Mouse (Mus musculus): ENCODE data around the gene Msmo1. TPM values are rescaled to one million over a fixed set of nuclear protein-coding genes. Genes with fewer than 3 reads are reported as not detected.

The Msmo1 gene
- polyA plus RNA-seq, 1 experiment from 2014 or later, result 91.2 TPM

DNA sequence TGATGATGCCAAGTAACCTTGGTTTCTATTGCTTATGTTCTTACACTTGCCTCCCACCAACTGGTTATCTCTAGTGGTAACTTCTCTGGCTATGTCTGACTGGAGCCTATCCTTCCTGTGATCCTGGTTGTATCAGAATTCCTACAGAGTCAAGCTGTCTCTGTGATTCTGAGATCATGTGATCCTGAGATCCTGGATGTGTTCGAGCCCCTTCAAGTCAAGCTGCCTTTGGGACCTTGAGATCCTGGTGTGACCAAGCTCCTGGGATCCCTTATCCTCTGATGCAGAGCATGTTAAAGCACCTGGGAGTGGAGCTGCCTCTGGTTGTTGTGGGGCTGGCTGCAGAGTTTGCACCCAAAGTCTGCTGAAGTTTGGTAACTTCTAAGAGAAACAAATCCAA is 30.4 kb downstream of the Msmo1 start:
- ATAC-seq (replicated peaks; ENCODE audit: low FRiP score, low read depth) (no peak), DNase-seq (ENCODE audit: low spot score) (no peak)

DNA sequence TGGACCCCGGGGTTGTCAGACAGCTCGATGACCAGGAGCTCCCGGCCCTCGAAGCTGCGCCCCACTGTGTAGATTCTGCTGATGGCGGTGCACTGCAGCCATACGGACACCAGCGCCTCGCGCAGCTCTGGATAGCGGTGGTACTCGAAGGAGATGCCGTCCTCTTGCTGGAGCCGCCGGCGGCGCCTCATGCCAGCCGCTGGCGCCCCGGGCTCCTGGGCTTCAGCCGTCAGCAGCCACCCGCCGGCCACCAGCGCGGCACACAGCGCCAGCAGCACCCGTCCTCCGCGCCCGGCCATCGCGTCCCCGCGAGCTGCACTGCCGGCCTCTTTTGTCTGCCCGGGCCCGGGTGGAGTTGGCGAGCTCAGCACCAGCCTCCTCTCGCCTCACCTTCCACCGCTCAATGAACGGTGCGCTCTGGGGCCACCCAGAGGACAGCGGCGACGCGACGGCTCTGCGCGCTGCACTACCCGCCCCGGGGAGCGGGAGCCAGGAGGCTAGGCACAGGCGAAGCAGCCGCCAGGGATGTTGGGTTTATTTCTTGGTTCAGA is 40.9 kb downstream of the Msmo1 start, which contains the start of gene Cpe:
TSS of gene Cpe (minus strand) at position 404 of the 551 bp plus-strand sequence.
- under 1% methylated on average over 54 of the region's 54 CpGs for WGBS
- H3K4me3 ChIP-seq (replicated peaks; ENCODE audit: low read depth, low read length), result peak within 1 kb of the TSS; percentile 48
- 0 out of 2 replicates have a peak within 1 kb of the TSS, but pooled peaks have one; percentile 19 for H3K27ac ChIP-seq
- no peaks in the 10 kb centered on the region for H3K27me3 ChIP-seq (ENCODE audit: insufficient read depth, low read length)
- ATAC-seq (replicated peaks; ENCODE audit: low FRiP score, low read depth) (peak; percentile 98), DNase-seq (ENCODE audit: low spot score) (peak; percentile 85)
- H3K4me2 ChIP-seq (ENCODE audit: low read length), result peak within 1 kb of the TSS; percentile 70
- H3K9ac ChIP-seq (ENCODE audit: low read depth, low read length), result peak within 1 kb of the TSS; percentile 57
- peak; percentile 72 for TF ChIP-seq CTCF (IDR thresholded peaks at IDR 0.05; ENCODE audit: low read depth)
- H3K4me1 ChIP-seq (replicated peaks; ENCODE audit: insufficient read depth, low read length), result no peaks in the 10 kb centered on the region
- H3K36me3 ChIP-seq (ENCODE audit: insufficient read depth, low read length), result no peaks in the 10 kb centered on the region
- H3K9me3 ChIP-seq (replicated peaks; ENCODE audit: low read length), result no peaks in the 10 kb centered on the region

More for the DNA sequence above, 30.4 kb downstream of the Msmo1 start:
- H3K27ac ChIP-seq, result no peak overlapping the region
- H3K4me1 ChIP-seq (replicated peaks; ENCODE audit: insufficient read depth, low read length), result no peaks in the 10 kb centered on the region
- no peak overlapping the region for H3K4me3 ChIP-seq (replicated peaks; ENCODE audit: low read depth, low read length)
- H3K27me3 ChIP-seq (ENCODE audit: insufficient read depth, low read length), result no peaks in the 10 kb centered on the region
- 80% methylated on average over 1 of the region's 1 CpGs for WGBS
- H3K4me2 ChIP-seq (ENCODE audit: low read length), result no peak overlapping the region
- H3K36me3 ChIP-seq (ENCODE audit: insufficient read depth, low read length), result no peaks in the 10 kb centered on the region
- no peaks in the 10 kb centered on the region for H3K9me3 ChIP-seq (replicated peaks; ENCODE audit: low read length)
- H3K9ac ChIP-seq (ENCODE audit: low read depth, low read length), result no peak overlapping the region
- no peak for TF ChIP-seq CTCF (IDR thresholded peaks at IDR 0.05; ENCODE audit: low read depth)

DNA sequence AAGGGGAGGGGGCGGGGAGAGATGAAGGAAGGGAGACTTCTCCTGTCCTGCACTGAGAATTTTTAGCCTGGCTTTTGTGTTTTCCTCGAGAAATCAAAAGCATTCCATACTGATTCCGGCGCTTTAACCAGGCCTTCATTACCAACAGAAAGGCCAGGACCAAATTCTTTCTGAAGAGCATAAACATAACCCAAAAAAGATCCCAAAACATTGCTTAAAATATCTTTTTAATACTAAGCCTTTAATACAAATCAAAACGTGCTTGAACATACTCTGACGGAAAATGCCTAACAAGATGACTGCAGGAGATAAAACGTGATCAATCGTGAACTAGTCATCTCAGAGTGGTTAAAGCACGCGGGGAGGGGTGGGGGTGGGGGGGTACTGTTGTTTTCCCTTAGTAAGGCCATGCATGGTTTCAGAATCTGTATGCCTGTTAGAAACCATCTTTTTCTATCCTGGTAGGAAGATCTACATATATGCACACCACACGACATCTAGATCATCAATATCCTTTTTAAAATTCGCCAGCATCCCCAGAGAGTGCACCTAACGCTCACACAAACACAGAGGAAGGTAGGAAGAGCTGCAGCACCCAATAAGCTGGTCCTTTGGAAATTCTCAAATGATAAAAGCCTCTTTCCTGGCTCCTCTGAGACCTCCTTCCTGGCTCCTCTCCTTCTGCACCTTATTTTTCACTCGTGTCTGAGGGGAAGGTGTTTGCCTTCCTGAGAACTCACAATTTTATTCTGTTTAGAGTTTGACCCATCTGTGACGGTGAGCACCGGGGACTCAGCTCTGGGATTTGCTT is 41.8 kb downstream of the Msmo1 start:
- ATAC-seq (replicated peaks; ENCODE audit: low FRiP score, low read depth) (no peak), DNase-seq (ENCODE audit: low spot score) (no peak)
- Histone ChIP-seq H3K36me3 (ENCODE audit: insufficient read depth, low read length) (no peaks in the 10 kb centered on the region), H3K4me3 (replicated peaks; ENCODE audit: low read depth, low read length) (peak overlapping the region; percentile 48), H3K9me3 (replicated peaks; ENCODE audit: low read length) (no peaks in the 10 kb centered on the region), H3K4me2 (ENCODE audit: low read length) (peak overlapping the region; percentile 70), H3K27ac (no peak overlapping the region), H3K9ac (ENCODE audit: low read depth, low read length) (peak overlapping the region; percentile 57), H3K27me3 (ENCODE audit: insufficient read depth, low read length) (no peaks in the 10 kb centered on the region), H3K4me1 (replicated peaks; ENCODE audit: insufficient read depth, low read length) (no peaks in the 10 kb centered on the region)
- 22% methylated on average over 16 of the region's 16 CpGs for WGBS
- no peak for TF ChIP-seq CTCF (IDR thresholded peaks at IDR 0.05; ENCODE audit: low read depth)

DNA sequence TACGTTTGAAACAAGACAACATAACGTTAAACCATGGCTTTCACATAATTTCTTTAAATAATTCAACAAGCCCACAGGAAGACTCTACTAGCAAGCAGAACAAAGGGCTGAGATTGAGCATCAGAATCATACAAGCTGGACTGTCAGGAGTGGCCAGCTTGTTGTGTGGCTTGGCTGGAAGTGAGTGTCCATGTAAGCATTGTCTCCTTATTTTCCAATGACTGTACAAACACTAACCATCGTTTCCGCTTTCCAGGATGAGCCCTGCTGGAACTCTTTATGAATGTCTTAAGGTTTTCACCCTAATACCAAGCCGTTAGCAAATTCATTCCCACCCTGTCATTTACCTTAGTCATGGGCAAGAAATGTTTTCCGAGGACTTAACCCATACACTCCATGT is 42.7 kb downstream of the Msmo1 start:
- no peak for TF ChIP-seq CTCF (IDR thresholded peaks at IDR 0.05; ENCODE audit: low read depth)
- no peak for ATAC-seq (replicated peaks; ENCODE audit: low FRiP score, low read depth)

GRCm38 (mm10) chr8:64690306-64690705 is 43.3 kb downstream of the Msmo1 start:
- Histone ChIP-seq H3K9me3 (replicated peaks; ENCODE audit: low read length) (no peaks in the 10 kb centered on the region), H3K9ac (ENCODE audit: low read depth, low read length) (no peak overlapping the region), H3K4me2 (ENCODE audit: low read length) (no peak overlapping the region), H3K4me1 (replicated peaks; ENCODE audit: insufficient read depth, low read length) (no peaks in the 10 kb centered on the region), H3K36me3 (ENCODE audit: insufficient read depth, low read length) (no peaks in the 10 kb centered on the region), H3K27ac (no peak overlapping the region), H3K27me3 (ENCODE audit: insufficient read depth, low read length) (no peaks in the 10 kb centered on the region), H3K4me3 (replicated peaks; ENCODE audit: low read depth, low read length) (no peak overlapping the region)
- ATAC-seq (replicated peaks; ENCODE audit: low FRiP score, low read depth) (no peak), DNase-seq (ENCODE audit: low spot score) (no peak)
- TF ChIP-seq CTCF (IDR thresholded peaks at IDR 0.05; ENCODE audit: low read depth), result no peak
- 81% methylated on average over 6 of the region's 6 CpGs for WGBS

More for the DNA sequence above, 42.7 kb downstream of the Msmo1 start:
- Histone ChIP-seq H3K4me2 (ENCODE audit: low read length) (no peak overlapping the region), H3K27ac (no peak overlapping the region), H3K9ac (ENCODE audit: low read depth, low read length) (no peak overlapping the region), H3K27me3 (ENCODE audit: insufficient read depth, low read length) (no peaks in the 10 kb centered on the region), H3K9me3 (replicated peaks; ENCODE audit: low read length) (no peaks in the 10 kb centered on the region), H3K4me1 (replicated peaks; ENCODE audit: insufficient read depth, low read length) (no peaks in the 10 kb centered on the region), H3K4me3 (replicated peaks; ENCODE audit: low read depth, low read length) (no peak overlapping the region), H3K36me3 (ENCODE audit: insufficient read depth, low read length) (no peaks in the 10 kb centered on the region)
- WGBS, result 86% methylated on average over 6 of the region's 6 CpGs
- DNase-seq (ENCODE audit: low spot score), result no peak

DNA sequence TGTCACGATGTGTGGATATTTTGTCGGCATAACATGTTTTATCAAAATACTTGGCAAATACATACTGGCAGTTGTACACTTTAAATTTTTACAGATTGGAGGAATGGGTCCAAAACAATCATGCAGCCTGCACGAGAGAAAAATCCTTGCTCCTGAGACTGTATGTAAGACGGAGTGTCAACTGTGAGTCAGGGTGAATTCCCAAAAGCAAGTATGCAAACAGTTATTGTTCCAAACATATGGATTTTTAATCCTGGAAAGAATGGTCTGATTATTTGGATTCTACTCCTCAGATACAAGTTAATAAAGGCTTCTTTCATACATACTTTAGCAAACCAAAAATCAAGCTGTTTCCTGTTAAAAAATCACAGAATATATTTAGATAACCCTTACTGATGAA is 44.9 kb downstream of the Msmo1 start:
- H3K9me3 ChIP-seq (replicated peaks; ENCODE audit: low read length), result no peaks in the 10 kb centered on the region
- peak; percentile 32 for DNase-seq (ENCODE audit: low spot score)
- H3K4me2 ChIP-seq (ENCODE audit: low read length), result no peak overlapping the region
- ATAC-seq (replicated peaks; ENCODE audit: low FRiP score, low read depth), result no peak
- no peak overlapping the region for H3K9ac ChIP-seq (ENCODE audit: low read depth, low read length)
- no peaks in the 10 kb centered on the region for H3K27me3 ChIP-seq (ENCODE audit: insufficient read depth, low read length)
- H3K4me1 ChIP-seq (replicated peaks; ENCODE audit: insufficient read depth, low read length), result no peaks in the 10 kb centered on the region
- H3K4me3 ChIP-seq (replicated peaks; ENCODE audit: low read depth, low read length), result no peak overlapping the region
- no peaks in the 10 kb centered on the region for H3K36me3 ChIP-seq (ENCODE audit: insufficient read depth, low read length)
- WGBS, result 63% methylated on average over 4 of the region's 4 CpGs
- H3K27ac ChIP-seq, result no peak overlapping the region
- TF ChIP-seq CTCF (IDR thresholded peaks at IDR 0.05; ENCODE audit: low read depth), result no peak

All from kidney, postnatal 0 days (tissue).